Mouse (Mus musculus) urinary bladder, postnatal 10 days (tissue): ENCODE data around the gene E330034G19Rik.

Experiments
- DNase-seq: peaks from one replicate; pipeline ENCODE4 v3.0.0; 2022; ENCODE audit warnings: low spot score

E330034G19Rik gene

DNA sequence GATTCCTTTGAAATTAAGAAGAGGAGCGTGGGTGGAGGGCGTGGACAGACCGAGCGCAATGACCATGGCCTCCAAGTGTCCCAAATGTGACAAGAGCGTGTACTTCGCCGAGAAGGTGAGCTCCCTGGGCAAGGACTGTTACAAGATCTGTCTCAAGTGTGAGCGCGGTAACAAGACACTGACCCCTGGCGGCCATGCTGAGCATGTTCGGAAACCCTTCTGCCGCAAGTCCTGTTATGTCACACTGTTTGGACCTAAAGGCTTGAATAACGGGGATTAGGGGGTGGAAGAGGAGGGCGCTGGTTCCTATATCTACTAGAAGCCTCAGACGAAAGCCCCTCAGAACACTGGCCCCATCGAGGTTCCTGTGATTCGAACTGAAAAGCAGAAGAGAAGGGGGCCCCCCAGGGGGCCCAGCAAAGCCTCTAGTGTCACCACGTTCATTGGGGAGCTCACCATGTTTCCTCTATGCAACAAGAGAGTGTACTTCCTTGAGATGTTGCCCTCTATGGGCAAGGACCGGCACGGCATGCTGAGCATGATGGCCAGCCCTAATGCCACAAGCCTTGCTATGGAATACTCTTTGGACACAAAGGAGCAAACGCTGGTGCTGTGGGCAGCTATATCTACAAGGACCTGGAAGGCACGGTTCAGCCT, 65.4 kb downstream of the E330034G19Rik start:
- no peak for DNase-seq
